Mouse (Mus musculus) neural tube, embryonic 12.5 days (tissue): Measurements from ENCODE around the gene Capg. TPM values are rescaled to one million over a fixed set of nuclear protein-coding genes. Genes with fewer than 3 reads are reported as not detected.

Source experiments
- ATAC-seq: fragments of 200-750 bp; cut with Nextera tagmentation; 2 replicates; pipeline ENCODE4 v1.8.0; 2017; ENCODE audit warnings: low read depth, mild to moderate bottlenecking, moderate TSS enrichment, moderate library complexity; ENCODE audit not compliant: low FRiP score
- H3K27ac ChIP-seq: fragments of 300-500 bp; sonication (generic); 2 replicates; pipeline ENCODE4 v1.5.1; 2016
- H3K27me3 ChIP-seq: fragments of 300-500 bp; sonication (generic); replicated peaks from 2 replicates; pipeline ENCODE4 v1.6.1; 2016; ENCODE audit warnings: mild to moderate bottlenecking
- H3K36me3 ChIP-seq: fragments of 300-500 bp; sonication (generic); 2 replicates; pipeline ENCODE4 v1.6.1; 2016; ENCODE audit warnings: mild to moderate bottlenecking
- H3K4me1 ChIP-seq: fragments of 300-500 bp; sonication (generic); 2 replicates; pipeline ENCODE4 v1.6.1; 2016
- H3K4me2 ChIP-seq: fragments of 300-500 bp; sonication (generic); replicated peaks from 2 replicates; pipeline ENCODE4 v1.6.1; 2016; ENCODE audit warnings: mild to moderate bottlenecking
- H3K4me3 ChIP-seq: fragments of 300-500 bp; sonication (generic); 2 replicates; pipeline ENCODE4 v1.5.1; 2016
- H3K9ac ChIP-seq: fragments of 300-500 bp; sonication (generic); 2 replicates; pipeline ENCODE4 v1.6.1; 2016; ENCODE audit warnings: mild to moderate bottlenecking
- H3K9me3 ChIP-seq: fragments of 300-500 bp; sonication (generic); 2 replicates; pipeline ENCODE4 v1.6.1; 2016; ENCODE audit warnings: mild to moderate bottlenecking
- WGBS: fragments of 180-500 bp; shearing (Covaris S2); methylation state at CpG from one replicate; pipeline ENCODE4 v1.1.7; 2016; 5-methylcytosine and 5-hydroxymethylcytosine counted together
- polyA plus RNA-seq: library from polyadenylated mRNA; unstranded; fragments of >200 nt; fragmentation: Nextera tagmentation; extraction: Ambion mirVana; gene quantifications from 2 replicates; pipeline ENCODE4 v1.2.1, GENCODE M21; 2016

The Capg gene
- 11.6 and 13.7 TPM in 2 replicates for polyA plus RNA-seq

- H3K4me2 ChIP-seq = peak within 1 kb of the TSS; percentile 40
- no peak for ATAC-seq
- H3K4me3 ChIP-seq = no peak within 1 kb of the TSS
- 19% methylated on average over 23 of the region's 23 CpGs for whole genome bisulfite sequencing
- no peak within 1 kb of the TSS for H3K9ac ChIP-seq
- no peaks in the 10 kb centered on the region for H3K36me3 ChIP-seq
- H3K27ac ChIP-seq = no peak within 1 kb of the TSS
- H3K27me3 ChIP-seq = no peaks in the 10 kb centered on the region
- peaks cover 9% of the 10 kb centered on the region; the same call in 1 of the 2 replicates for H3K4me1 ChIP-seq
- no peaks in the 10 kb centered on the region for H3K9me3 ChIP-seq
These were observed at the start of gene Capg for GRCm38 (mm10) chr6:72544283-72544987. TSS of gene Capg (plus strand) at chr6:72544391.

- 57% methylated on average over 5 of the region's 5 CpGs for WGBS
- no peaks in the 10 kb centered on the region for H3K27me3 ChIP-seq
These were observed 45.2 kb upstream of the Capg start for GRCm38 (mm10) chr6:72498950-72499349.

GRCm38 (mm10) chr6:72503309-72503708 lies 40.9 kb upstream of the Capg start:
- Histone ChIP-seq H3K4me2 (no peak overlapping the region), H3K9ac (no peak overlapping the region), H3K4me1 (no peaks in the 10 kb centered on the region), H3K27me3 (no peaks in the 10 kb centered on the region), H3K36me3 (no peaks in the 10 kb centered on the region), H3K4me3 (no peak overlapping the region), H3K9me3 (no peaks in the 10 kb centered on the region), H3K27ac (no peak overlapping the region)
- no peak for ATAC-seq

More at GRCm38 (mm10) chr6:72498950-72499349, 45.2 kb upstream of the Capg start:
- no peak overlapping the region for H3K9ac ChIP-seq
- ATAC-seq = no peak
- no peaks in the 10 kb centered on the region for H3K4me1 ChIP-seq
- H3K9me3 ChIP-seq = no peaks in the 10 kb centered on the region
- no peak overlapping the region for H3K4me3 ChIP-seq
- H3K27ac ChIP-seq = no peak overlapping the region
- H3K4me2 ChIP-seq = no peak overlapping the region
- H3K36me3 ChIP-seq = no peaks in the 10 kb centered on the region

GRCm38 (mm10) chr6:72503939-72504338 lies 40.3 kb upstream of the Capg start:
- no peak overlapping the region for H3K4me2 ChIP-seq
- H3K4me3 ChIP-seq = no peak overlapping the region
- 96% methylated on average over 2 of the region's 2 CpGs for WGBS
- H3K4me1 ChIP-seq = no peaks in the 10 kb centered on the region
- H3K27ac ChIP-seq = no peak overlapping the region
- H3K27me3 ChIP-seq = no peaks in the 10 kb centered on the region
- H3K36me3 ChIP-seq = no peaks in the 10 kb centered on the region
- no peak for ATAC-seq
- no peak overlapping the region for H3K9ac ChIP-seq
- H3K9me3 ChIP-seq = no peaks in the 10 kb centered on the region

GRCm38 (mm10) chr6:72506104-72506503 lies 38.1 kb upstream of the Capg start:
- Histone ChIP-seq H3K4me3 (no peak overlapping the region), H3K36me3 (no peaks in the 10 kb centered on the region), H3K27ac (no peak overlapping the region), H3K9me3 (no peaks in the 10 kb centered on the region), H3K27me3 (no peaks in the 10 kb centered on the region), H3K4me2 (no peak overlapping the region), H3K9ac (no peak overlapping the region), H3K4me1 (no peaks in the 10 kb centered on the region)
- ATAC-seq = no peak
- WGBS = 85% methylated on average over 1 of the region's 1 CpGs

GRCm38 (mm10) chr6:72508596-72508995 lies 35.6 kb upstream of the Capg start:
- H3K36me3 ChIP-seq = no peaks in the 10 kb centered on the region
- no peaks in the 10 kb centered on the region for H3K9me3 ChIP-seq
- 0 out of 2 replicates have a peak overlapping the region, but pooled peaks have one; percentile 17 for H3K9ac ChIP-seq
- no peaks in the 10 kb centered on the region for H3K27me3 ChIP-seq
- H3K4me2 ChIP-seq = no peak overlapping the region
- H3K27ac ChIP-seq = no peak overlapping the region
- no peak overlapping the region for H3K4me3 ChIP-seq
- peaks cover 18% of the 10 kb centered on the region for H3K4me1 ChIP-seq
- ATAC-seq = no peak
- 74% methylated on average over 4 of the region's 4 CpGs for WGBS

- no peak overlapping the region for H3K4me2 ChIP-seq
- 84% methylated on average over 2 of the region's 2 CpGs for WGBS
- H3K27ac ChIP-seq = no peak overlapping the region
- H3K4me1 ChIP-seq = peaks cover 21% of the 10 kb centered on the region
- no peaks in the 10 kb centered on the region for H3K27me3 ChIP-seq
- no peaks in the 10 kb centered on the region for H3K36me3 ChIP-seq
- H3K4me3 ChIP-seq = no peak overlapping the region
- ATAC-seq = no peak
- no peaks in the 10 kb centered on the region for H3K9me3 ChIP-seq
- no peak overlapping the region; the same call in 1 of the 2 replicates for H3K9ac ChIP-seq
These were observed 34.2 kb upstream of the Capg start for GRCm38 (mm10) chr6:72509872-72510435.

- Histone ChIP-seq H3K9ac (no peak overlapping the region), H3K4me3 (no peak overlapping the region), H3K36me3 (no peaks in the 10 kb centered on the region), H3K27me3 (no peaks in the 10 kb centered on the region), H3K9me3 (no peaks in the 10 kb centered on the region), H3K4me1 (peaks cover 21% of the 10 kb centered on the region), H3K27ac (no peak overlapping the region), H3K4me2 (no peak overlapping the region)
- WGBS = 81% methylated on average over 6 of the region's 6 CpGs
- no peak for ATAC-seq
These were observed 33.3 kb upstream of the Capg start for GRCm38 (mm10) chr6:72510686-72511421.

- H3K9ac ChIP-seq = peak overlapping the region; percentile 57
- H3K4me3 ChIP-seq = peak overlapping the region; percentile 30
- ATAC-seq = peak; percentile 94
- no peaks in the 10 kb centered on the region for H3K27me3 ChIP-seq
- H3K4me1 ChIP-seq = peaks cover 21% of the 10 kb centered on the region
- H3K27ac ChIP-seq = peak overlapping the region; percentile 81
- 3% methylated on average over 33 of the region's 33 CpGs for WGBS
- H3K36me3 ChIP-seq = no peaks in the 10 kb centered on the region
- H3K4me2 ChIP-seq = peak overlapping the region; percentile 59
- no peaks in the 10 kb centered on the region for H3K9me3 ChIP-seq
These were observed 31.7 kb upstream of the Capg start for GRCm38 (mm10) chr6:72512386-72513070.

GRCm38 (mm10) chr6:72513071-72513440 lies 31.1 kb upstream of the Capg start:
- Histone ChIP-seq H3K4me1 (peaks cover 21% of the 10 kb centered on the region), H3K36me3 (no peaks in the 10 kb centered on the region), H3K9me3 (no peaks in the 10 kb centered on the region), H3K4me2 (peak overlapping the region; percentile 59), H3K27me3 (no peaks in the 10 kb centered on the region), H3K27ac (peak overlapping the region; percentile 81), H3K9ac (peak overlapping the region; percentile 23; the same call in 1 of the 2 replicates), H3K4me3 (no peak overlapping the region)
- WGBS = 32% methylated on average over 7 of the region's 7 CpGs
- no peak for ATAC-seq

GRCm38 (mm10) chr6:72515644-72516043 lies 28.5 kb upstream of the Capg start:
- no peak overlapping the region for H3K4me2 ChIP-seq
- H3K27ac ChIP-seq = no peak overlapping the region
- no peaks in the 10 kb centered on the region for H3K9me3 ChIP-seq
- H3K4me3 ChIP-seq = no peak overlapping the region
- peaks cover 43% of the 10 kb centered on the region for H3K4me1 ChIP-seq
- no peaks in the 10 kb centered on the region for H3K27me3 ChIP-seq
- ATAC-seq = no peak
- WGBS = 96% methylated on average over 6 of the region's 6 CpGs
- no peaks in the 10 kb centered on the region for H3K36me3 ChIP-seq
- H3K9ac ChIP-seq = no peak overlapping the region

GRCm38 (mm10) chr6:72518842-72519241 lies 25.3 kb upstream of the Capg start:
- 86% methylated on average over 1 of the region's 1 CpGs for WGBS
- H3K4me3 ChIP-seq = no peak overlapping the region
- ATAC-seq = no peak
- no peaks in the 10 kb centered on the region for H3K36me3 ChIP-seq
- no peaks in the 10 kb centered on the region for H3K27me3 ChIP-seq
- H3K4me1 ChIP-seq = peaks cover 30% of the 10 kb centered on the region
- H3K27ac ChIP-seq = peak overlapping the region; percentile 79
- H3K9ac ChIP-seq = no peak overlapping the region
- no peaks in the 10 kb centered on the region for H3K9me3 ChIP-seq
- H3K4me2 ChIP-seq = peak overlapping the region; percentile 48; the same call in 1 of the 2 replicates
